Mouse (Mus musculus): ENCODE results near the gene Pde7b.

Gene Pde7b

DNA sequence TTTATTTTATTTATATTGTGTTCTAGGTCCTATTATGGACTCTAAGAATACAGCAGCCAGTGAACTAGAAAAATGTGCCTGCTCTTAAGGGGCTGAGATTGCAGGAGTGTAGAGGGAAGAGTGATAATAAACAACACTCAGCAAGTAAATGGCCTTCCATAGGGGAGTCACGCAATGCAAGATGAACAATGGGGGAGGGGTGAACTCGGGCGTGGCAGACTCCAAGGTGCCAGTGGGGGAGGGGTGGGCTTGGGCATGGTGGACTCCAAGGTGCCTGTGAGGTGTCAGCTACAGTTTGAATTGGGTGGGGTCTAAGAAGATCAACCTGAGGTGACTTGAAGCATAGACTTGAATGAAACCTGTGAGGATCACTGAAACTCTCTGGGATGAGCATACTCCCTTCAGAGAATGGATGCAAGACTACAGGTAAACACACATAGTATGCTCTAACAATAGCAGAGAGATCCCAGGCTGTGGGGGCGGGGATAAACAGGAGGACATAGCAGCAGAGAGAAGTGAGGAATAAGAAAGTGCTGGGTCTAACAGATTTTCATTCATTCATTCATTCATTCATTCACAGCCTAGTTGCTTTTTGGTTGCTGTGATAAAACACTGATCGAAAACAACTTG lies 230.9 kb downstream of the Pde7b start:
- no peak for DNase-seq (ENCODE audit: low spot score)

DNA sequence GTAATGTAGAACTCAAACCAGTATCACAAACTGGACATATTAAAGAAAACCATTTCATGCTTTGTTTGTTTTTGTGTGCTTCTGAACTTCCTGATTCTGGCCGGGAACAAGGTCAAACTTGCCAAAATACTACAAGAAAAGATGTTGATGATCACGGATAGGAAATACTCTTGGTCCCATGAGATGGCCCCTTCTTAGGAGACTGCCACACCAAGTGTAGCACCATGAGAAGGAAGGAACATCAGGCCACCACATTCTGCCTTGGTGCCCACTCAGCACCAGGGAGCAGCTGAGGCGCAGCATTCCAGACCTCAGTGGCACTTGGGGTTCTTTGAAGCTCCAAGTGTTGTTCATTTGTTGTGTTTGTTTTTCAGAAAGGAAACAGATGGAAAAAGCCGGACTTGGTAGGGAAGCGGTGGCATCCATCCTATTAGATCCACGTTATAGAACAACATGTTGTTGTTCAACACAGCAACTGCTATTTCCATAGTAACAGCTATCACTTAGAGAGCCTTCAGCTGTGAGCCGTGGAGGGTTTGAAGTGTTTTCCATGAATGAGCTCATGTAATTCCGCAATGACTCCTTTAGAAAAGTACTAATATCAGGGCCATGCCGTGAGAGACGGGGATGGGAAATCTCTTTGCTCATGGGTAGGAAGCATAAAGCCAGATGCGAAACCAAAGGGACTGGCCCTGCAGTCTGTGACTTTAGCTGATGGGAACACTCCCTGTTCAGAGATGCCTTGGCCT lies 232.5 kb downstream of the Pde7b start:
- DNase-seq (ENCODE audit: low spot score) = no peak

DNA sequence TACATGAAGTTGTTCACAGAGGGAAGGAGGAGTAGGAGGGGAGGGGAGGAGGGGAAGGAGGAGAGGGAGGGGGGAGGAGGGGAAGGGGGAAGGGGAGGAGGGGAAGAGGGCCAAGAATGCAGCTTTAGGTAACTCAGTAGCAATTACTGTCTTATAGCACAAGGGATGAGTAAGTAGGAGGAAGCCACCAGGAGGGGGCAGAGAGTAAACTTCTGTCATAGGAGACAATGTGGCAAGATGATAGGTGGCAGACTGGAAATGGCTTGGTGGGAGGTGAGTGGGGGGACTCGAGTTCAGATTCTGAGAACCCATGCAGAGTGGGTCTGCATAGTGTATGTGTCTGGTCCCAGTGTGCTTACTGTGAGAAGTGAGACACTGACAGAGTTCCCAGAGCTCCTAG lies 234.1 kb downstream of the Pde7b start:
- DNase-seq (ENCODE audit: low spot score) = no peak

DNA sequence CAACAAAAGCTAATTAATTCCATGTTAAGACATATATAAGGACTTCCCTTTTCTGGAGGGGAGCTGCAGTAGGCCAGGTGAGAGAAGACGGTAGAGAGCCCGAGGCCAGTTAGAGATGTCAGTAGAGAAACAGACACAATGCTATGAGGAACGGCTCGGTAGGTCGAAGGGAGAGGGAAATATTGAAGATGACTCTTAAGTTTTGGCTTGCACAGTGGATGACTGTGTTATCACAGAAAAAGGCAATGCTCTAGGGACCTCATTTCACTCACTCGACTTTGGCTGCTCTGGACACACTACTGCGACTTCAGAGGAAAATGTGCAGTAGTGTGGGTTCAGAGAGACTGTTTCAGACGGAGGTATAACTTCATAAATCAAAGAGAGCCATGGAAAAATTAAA lies 234.6 kb downstream of the Pde7b start:
- DNase-seq (ENCODE audit: low spot score) = no peak

DNA sequence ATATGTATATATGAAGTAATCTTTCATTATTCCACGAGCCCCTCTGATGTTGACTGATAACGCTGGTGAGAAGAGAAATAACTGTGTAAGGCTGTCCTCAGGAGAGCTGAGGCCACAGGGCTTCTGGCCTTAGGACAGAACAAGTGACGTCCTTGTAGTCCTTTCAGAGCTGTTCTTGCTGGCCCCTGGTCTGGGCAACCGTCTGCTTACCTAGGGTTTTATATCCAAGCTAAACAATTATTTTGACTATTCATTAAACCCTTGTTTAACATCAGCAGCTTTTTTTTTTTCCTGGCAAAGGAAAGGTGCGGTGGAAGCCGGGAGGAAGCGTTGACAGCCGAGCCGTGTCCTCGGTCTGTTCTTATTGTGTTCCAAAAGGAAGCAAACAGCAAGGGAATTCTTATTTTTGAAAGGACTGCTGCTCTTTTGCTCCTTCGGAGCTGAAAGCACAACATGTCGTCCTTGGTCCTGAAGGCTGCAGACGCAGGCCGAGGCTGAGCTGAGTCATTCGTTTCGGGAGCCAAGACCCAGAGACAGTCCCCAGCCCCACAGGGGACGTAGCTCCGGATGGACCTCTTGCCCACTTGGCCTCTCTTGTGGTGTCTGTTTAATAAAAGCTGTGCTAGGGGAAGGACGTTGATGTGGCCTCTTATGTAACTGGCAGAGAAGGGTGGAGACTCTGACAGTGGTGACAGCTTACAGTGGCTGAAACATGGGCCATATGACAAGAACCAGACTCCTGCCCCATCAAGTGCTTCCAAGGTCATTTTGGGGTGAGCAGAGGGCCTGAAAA lies 238.2 kb downstream of the Pde7b start:
- no peak for DNase-seq (ENCODE audit: low spot score)

DNA sequence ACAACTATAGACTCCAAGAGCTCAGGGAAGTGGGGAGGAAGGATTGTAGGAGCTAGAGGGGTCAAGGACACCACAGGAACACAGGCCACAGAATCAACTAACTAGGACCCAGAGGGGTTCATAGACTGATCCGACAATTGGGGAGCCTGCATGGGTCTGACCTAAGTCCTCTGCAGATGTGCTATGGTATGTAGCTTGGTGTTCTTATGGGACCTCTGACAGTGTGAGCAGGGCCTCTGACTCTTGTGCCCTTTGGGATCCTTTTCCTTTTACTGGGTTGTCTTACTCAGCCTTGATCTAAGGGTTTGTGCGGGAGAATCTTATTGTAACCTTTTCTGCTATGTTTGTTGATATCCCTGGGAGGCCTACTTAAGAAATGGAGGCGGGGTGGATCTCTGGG lies 239.1 kb downstream of the Pde7b start:
- DNase-seq (ENCODE audit: low spot score) = no peak

DNA sequence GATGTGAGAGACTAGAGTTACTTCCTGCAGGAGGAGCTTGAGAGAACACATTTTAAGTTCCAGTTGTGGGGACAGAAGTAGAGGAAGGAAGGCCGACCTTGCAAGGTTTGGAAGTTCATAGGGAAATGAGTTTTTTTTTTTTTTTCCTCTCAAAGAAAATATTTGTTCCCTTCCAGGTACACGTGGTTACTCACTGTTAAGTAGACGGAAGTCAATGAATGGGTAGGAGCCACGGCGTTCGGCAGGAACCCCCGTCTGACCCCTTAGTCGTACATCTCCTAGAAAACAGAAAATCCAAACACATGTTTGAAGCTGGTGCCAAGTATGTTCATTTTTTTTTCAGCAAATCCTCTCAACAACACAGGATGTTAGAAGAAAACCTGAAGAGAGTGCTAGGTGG lies 245.4 kb downstream of the Pde7b start:
- no peak for DNase-seq (ENCODE audit: low spot score)

DNA sequence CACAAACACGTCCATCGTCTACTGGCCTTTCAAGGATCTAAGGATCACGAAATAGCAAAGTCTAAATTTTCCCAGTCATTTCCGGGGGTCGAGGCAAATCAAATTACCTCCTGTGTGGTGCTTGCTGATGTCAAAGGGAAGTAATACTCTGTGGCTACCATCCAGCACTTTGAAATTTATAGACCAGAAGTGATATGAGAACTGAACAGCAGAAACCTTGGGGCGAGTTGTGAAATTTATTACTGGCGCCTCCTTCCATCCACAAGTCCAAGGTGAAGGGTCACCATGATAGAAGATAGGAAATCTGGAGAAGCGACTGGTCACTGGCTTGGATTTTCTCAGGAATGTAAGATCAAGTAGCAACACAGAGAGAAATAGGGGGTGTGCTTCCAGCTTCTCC lies 246.4 kb downstream of the Pde7b start:
- no peak for DNase-seq (ENCODE audit: low spot score)

DNA sequence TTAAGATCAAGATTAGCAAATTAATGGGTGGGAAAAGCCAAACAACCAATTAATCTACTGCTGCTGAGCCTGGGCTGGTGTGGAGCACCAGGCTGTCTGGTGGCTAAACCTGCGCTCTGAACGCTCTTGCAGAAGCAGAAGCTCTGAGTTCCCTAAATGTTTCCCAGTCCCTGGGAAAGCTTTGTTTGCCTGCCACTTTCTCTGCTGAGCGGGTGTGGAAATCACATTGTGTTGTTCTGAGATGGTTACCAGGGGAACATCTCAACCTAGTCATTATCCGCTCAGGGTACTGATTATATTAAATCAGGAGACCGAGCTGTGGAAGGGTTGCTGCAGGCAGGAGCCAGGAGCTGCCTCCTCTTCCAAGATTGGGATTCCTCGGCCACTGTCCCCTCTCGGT lies 250.0 kb downstream of the Pde7b start:
- no peak for DNase-seq (ENCODE audit: low spot score)

DNA sequence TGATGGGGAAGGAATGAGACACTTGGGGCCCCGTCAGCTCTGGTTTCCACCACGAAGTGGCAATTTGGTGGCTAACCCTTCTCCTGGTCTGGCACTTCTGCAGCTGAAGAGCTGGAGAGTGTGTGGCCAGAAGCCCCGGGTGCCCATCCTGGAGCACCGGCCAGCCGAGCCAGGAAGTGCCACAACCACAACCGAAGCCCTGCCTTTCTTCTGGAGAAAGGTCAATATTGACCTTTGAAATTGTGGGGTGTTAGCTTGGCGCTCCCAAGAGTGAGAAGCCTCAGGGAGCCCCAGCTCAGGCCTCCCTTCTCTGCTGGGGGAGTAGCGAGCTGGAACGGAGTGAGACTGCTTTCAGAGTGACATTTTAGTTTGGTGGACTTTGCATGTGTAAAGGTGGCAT lies 250.8 kb downstream of the Pde7b start:
- DNase-seq (ENCODE audit: low spot score) = no peak

DNA sequence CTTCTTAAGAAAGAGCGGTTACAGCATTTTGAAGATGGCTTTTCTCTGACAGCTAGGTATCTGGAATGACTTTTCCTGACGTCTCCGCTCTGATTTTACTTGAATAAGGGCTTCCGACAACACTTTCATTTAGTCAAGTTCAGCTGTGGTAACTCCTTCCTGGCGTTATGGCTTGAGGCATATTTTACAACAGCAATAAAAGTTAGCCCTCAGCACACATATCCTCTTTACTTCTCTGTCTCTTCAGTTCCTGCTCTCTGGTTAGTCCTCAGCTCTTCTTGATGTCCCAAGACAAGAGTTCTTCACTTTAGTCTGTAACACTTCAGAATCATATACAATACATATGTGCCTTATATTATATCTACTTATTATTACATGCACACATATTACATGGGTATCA lies 251.4 kb downstream of the Pde7b start:
- DNase-seq (ENCODE audit: low spot score) = no peak

DNA sequence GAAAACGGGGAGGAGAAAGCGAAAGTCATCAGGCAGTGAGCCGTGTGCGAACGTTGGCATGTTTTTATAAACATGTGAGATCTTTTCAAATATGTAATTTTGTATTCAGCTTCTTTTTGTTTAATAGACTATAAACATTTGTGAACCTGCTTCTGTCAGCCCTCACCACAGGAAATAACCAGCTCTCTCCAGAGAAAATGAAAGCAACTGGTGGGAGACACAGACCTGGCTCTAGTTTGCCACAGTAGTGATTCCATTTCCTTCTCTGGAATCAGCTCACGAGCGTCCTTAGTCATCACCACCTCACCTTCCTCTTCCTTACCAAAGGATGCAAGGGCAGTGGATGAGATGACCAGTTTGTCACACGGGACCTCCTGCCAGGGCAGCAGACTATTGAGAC lies 252.9 kb downstream of the Pde7b start:
- no peak for DNase-seq (ENCODE audit: low spot score)

DNA sequence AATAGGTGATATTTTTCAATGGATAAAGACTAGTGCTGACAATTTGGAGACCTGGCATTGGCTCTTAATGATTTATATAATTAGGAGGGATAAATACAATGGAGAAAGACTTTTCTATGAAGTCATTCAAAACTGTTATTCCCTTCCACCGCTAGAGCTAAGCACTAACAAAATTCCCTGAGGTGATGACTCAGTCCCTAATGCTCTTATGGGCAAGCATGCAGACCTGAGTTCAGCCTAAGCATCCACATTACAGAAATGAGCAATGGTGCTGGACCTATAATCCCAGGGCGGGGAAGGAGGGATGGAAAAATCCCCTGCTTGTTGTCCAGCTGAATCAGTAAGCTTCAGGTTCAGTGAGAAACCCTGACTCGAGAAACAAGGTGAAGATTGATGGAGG lies 260.2 kb downstream of the Pde7b start:
- no peak for DNase-seq (ENCODE audit: low spot score)

DNA sequence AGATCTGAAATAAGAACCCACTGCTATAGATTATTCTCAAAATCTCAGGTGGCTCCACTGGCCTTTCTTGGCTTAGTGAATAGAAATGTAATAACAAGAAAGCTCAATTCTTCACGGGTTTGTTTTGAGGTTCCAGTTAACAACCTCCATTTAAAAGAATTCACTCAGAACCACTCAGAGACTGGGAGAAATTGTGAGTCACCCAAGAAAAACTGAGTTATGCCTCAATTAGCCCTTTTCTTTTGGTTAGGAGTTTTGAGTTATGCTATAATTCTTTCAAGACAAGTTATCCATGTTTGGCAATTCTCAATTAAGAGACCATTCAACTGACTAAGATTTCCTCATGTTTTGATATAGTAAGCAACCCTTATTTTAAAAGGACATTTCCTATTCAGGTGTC lies 260.9 kb downstream of the Pde7b start:
- DNase-seq (ENCODE audit: low spot score) = no peak

DNA sequence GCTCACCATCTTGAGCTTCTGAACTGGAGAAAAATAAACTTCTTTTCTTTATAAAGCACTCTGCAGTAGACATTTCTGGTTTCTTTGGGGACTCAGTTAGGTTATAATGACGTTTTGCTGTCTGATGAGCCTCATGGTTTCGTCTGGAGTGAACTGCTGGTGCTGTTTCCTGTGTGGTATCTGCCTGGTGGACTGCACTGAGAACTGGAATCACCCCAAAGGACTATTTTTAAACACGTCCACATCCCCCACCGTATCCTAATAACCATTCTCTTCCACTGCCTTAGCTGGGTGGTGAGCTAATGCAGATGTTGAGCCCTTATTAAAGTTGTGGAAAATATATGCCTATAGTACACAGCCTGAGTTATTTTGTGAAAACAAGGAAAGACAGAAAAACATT lies 262.3 kb downstream of the Pde7b start:
- no peak for DNase-seq (ENCODE audit: low spot score)

DNA sequence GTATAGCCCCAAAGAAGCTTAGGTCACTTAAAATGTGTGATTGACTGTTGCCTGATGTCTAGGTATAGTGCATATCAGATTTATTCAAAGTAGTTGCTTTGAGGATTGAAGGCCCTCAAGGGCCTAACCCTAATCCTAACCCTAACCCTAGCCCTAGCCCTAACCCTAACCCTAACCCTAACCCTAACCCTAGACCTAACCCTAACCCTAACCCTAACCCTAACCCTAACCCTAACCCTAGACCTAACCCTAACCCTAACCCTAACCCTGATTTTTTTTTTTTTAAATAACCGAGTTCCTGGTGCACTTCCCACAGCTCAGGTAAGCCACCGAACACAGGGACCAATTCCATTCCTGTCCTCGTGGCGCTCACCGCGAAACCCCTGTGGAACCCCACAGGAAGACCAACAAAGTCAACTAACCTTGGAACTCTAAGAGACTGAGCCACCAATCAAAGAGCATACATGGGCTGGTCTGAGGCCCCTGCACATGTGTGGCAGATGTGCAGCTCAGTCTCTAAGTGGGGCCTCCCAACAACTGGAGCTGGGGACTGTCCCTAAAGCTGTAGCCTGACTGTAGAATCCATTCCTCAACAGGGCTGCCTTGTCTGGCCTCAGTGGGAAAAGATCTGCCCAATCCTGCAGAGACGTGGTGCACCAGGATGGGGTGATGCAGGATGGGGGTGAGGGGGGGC lies 265.1 kb downstream of the Pde7b start:
- no peak for DNase-seq (ENCODE audit: low spot score)

DNA sequence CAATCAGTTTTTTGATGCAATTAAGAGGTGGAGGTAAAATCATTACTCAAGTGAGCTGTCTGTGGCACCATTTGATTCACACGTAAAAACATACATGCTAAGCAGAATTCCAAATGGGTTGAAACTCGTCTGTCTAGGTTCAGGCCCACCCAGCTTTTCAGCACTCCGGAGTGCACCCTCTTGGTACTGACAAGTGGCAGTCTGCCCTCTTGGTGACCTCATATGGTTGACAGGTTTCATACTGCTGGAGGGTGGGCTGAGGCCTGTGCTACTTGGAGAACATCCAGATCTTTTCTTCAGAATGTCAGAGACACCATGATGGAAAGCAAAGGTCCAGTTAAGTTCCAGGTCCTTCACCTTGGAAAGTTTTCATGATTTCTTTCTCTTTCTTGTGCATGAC lies 265.7 kb downstream of the Pde7b start:
- DNase-seq (ENCODE audit: low spot score) = no peak

DNA sequence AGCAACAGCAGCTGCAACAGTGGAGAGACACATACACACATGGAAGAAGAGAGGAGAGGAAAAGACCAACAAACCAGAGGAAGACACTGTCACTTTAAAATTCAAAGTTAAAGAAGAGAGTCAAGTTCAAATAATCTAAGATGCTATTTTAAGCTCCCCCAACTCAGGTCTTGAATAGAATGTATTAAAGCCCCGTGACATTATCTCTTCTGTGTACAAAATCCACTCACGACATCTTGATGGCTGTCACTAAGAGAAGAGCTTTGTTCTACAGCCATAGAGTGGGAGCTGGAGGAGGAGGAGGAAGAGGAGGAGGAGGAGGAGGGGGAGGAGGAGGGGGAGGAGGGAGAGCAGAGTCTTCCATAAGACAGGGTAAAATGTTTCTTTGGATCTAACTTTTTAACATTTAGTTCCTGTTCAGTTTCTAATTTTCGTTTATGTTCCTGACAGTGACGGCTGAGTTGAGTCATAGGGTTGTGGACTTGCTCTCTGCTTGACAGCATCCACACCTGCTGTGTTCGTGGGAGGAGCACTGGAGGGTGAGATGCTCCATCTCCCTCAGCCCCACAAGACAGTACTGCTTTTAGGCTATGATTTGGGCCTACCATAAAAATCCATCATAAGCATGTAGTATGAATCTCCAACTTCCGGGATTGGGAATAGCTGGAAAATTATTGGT lies 270.4 kb downstream of the Pde7b start:
- DNase-seq (ENCODE audit: low spot score) = no peak

DNA sequence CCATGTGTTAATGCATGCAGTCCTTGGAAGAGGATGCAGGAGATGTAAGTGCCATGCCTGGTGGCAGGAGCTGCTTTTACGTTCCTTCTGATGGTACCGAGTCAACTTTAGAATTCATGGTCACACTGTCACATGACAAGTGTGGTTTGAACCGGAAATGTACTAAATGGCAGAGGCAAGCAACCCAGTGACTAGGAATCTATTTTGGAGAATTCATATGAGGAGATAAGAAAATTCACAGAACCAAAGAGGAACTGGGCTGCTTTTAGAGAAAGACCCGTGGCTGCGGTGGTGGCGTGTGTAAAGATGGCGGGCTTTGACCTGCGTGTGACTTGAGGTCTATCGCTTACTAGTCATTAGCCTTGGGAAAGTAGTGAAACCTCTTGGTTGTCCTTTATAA lies 287.4 kb downstream of the Pde7b start:
- DNase-seq (ENCODE audit: low spot score) = no peak

DNA sequence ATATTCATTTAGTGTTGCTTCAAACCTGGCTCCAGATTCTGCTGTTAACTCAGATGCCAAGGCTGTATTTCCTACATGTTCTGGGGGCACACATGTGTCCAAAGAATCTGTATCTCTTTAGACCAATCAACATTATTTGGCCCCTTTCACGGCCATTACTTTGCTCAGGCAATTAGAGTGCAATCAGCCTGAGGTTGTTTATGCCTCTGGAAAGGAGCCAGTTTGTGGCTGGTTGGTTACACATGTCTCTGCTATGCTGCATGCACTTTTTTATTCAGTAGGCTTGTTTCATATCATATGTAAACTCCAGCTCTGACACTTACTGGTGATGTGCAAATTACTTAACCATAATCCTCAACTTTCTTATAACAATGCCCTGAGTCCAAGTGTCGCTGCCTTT lies 287.9 kb downstream of the Pde7b start:
- no peak for DNase-seq (ENCODE audit: low spot score)

DNA sequence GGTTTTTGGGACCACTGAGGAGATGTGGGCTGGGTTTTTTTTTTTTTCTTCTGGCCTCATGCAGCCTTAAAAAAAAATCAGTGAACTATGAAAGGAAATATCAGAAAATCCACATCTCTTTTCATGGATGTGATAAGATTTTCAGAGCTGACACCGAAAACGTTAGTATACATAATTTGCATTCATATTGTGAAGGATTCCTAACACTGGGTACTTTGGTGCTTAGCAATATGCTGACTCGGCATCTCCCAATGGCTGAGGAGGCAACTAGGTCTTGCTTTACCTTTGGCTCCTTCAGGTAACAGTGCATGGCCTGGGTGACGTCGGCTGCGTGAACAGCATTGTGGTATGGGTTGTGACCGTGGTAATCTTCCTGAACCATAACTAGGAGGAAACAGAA lies 289.0 kb downstream of the Pde7b start:
- DNase-seq (ENCODE audit: low spot score) = no peak

DNA sequence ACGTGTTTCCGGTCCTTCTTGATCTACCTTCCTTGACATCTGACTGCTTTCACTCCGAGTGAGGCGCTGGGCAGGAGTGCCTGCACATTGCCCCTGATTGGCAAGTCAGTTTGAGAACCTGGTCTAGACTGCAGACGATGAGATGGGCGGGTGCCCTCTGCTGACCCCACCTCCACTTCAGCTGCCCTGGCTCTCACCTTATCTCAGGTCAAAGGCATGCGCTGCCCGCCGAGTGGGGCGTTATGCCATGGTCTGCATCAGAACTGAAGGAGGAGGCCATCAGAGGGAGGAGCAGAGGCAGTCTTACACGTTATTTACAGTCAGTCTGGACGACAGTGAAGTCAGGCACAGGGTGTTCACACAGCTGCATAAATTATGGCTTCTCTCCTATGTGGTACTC lies 293.5 kb downstream of the Pde7b start:
- no peak for DNase-seq (ENCODE audit: low spot score)

Measured in testis, postnatal 10 days (tissue).